Mouse (Mus musculus): ENCODE results near the gene Nkx2-4. TPM values are rescaled to one million over a fixed set of nuclear protein-coding genes. Genes with fewer than 3 reads are reported as not detected.

Gene Nkx2-4
- polyA plus RNA-seq, 1 experiment = not detected

Other genes with a start within 250 kb of the Nkx2-4 start
- 1.5 and 2.1 TPM in 2 replicates for gene Kiz, start 229.6 kb downstream of the Nkx2-4 start, polyA plus RNA-seq (2012; rRNA removed)
- gene Xrn2, start 72.4 kb downstream of the Nkx2-4 start, polyA plus RNA-seq (2012; rRNA removed) = 17.8 and 19.7 TPM in 2 replicates
- 1.3 and 1.7 TPM in 2 replicates for gene Nkx2-2, start 108.8 kb upstream of the Nkx2-4 start, polyA plus RNA-seq (2012; rRNA removed)

Data from large intestine, adult 2 months (tissue).